Mouse (Mus musculus) gastrocnemius, postnatal 10 days (tissue): ENCODE results near the gene Epo. TPM values are rescaled to one million over a fixed set of nuclear protein-coding genes. Genes with fewer than 3 reads are reported as not detected.

Experiments
- DNase-seq: peaks from one replicate; pipeline ENCODE4 v3.0.0; 2021; ENCODE audit warnings: mixed read lengths
- total RNA-seq, 2 experiments: library from RNA; stranded (reverse); gene quantifications; 2 replicates each; pipeline ENCODE4 v1.2.3; 2021

Epo gene
- total RNA-seq, 2 experiments from 2014 or later: not detected

- DNase-seq: no peak
Measured at GRCm38 (mm10) chr5:137519691-137520550, 13.1 kb downstream of the Epo start.

- DNase-seq: peak; percentile 52
Measured at GRCm38 (mm10) chr5:137518436-137518835, 14.6 kb downstream of the Epo start, which contains the start of gene Gigyf1. Gigyf1 (plus strand) TSS chr5:137518548.

GRCm38 (mm10) chr5:137514811-137515210 is 18.2 kb downstream of the Epo start:
- DNase-seq: no peak

GRCm38 (mm10) chr5:137513951-137514721 is 18.9 kb downstream of the Epo start:
- DNase-seq: no peak

- no peak for DNase-seq
Measured at GRCm38 (mm10) chr5:137512847-137513794, 19.9 kb downstream of the Epo start.

GRCm38 (mm10) chr5:137511706-137512105 is 21.3 kb downstream of the Epo start:
- DNase-seq: no peak

- DNase-seq: peak; percentile 47
Measured at GRCm38 (mm10) chr5:137510573-137511390, 22.3 kb downstream of the Epo start.

- DNase-seq: peak; percentile 84
Measured at GRCm38 (mm10) chr5:137510014-137510501, 23.0 kb downstream of the Epo start.

- no peak for DNase-seq
Measured at GRCm38 (mm10) chr5:137504041-137504440, 29.0 kb downstream of the Epo start.

- DNase-seq: peak; percentile 82
Measured at GRCm38 (mm10) chr5:137502667-137503110, 30.4 kb downstream of the Epo start.

GRCm38 (mm10) chr5:137501709-137502666 is 31.1 kb downstream of the Epo start, which contains the start of gene Pop7:
Pop7 (minus strand) TSS chr5:137502518.
- peak; percentile 99 for DNase-seq

- DNase-seq: no peak
Measured at GRCm38 (mm10) chr5:137500186-137500585, 32.9 kb downstream of the Epo start.

GRCm38 (mm10) chr5:137493831-137494230 is 39.2 kb downstream of the Epo start:
- DNase-seq: peak; percentile 33

- peak; percentile 59 for DNase-seq
Measured at GRCm38 (mm10) chr5:137491559-137491958, 41.5 kb downstream of the Epo start.

- DNase-seq: no peak
Measured at GRCm38 (mm10) chr5:137487616-137488015, 45.4 kb downstream of the Epo start.

- peak; percentile 14 for DNase-seq
Measured at GRCm38 (mm10) chr5:137485851-137486155, 47.2 kb downstream of the Epo start.

- no peak for DNase-seq
Measured at GRCm38 (mm10) chr5:137485071-137485850, 47.8 kb downstream of the Epo start.

- peak; percentile 38 for DNase-seq
Measured at GRCm38 (mm10) chr5:137481897-137482296, 51.1 kb downstream of the Epo start.

- DNase-seq: peak; percentile 82
Measured at GRCm38 (mm10) chr5:137481138-137481537, 51.9 kb downstream of the Epo start.
